ENCODE assay signal across 9 mouse cellular contexts in the genomic region with DNA sequence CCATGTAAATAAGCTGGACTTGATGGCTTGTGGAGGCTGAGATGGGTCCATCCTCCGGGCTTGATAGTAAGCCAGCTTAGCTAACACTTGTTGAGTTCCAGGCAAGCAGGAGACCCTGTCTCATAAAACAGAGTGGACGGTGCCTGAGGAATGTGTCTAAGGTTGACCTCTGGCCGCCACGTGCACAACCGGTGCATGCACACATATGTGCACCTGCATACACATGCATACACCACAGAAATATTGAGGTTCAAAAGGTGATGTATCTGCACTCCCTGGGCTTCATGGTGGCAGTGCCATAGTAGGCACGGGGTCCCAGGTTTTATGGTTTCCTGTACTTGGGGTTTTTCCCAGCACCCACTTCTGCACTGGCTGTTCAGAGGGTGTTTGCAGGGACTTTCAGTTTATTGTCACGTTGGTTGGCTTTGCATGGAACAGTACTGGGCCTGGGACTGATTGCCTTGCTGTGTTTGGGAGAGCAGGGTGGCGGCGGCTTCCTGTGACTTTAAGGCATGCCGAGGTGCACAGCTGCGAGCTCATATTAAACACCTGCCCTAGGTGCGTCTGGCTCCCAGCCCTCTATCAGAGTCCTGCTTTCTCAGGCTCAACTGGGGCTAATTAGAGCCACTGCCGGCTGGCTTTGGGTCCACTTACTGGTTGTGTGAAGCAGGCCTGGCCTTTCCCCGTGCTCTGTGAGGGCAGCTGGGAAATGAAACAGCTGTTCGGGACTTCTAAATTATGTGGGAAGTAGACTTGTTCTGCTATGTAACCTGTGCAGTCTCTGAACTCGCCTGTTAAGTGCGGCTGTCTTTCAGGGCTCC. TPM values are rescaled to one million over a fixed set of nuclear protein-coding genes. Genes with fewer than 3 reads are reported as not detected.
DNase-seq lines count a peak whose midpoint lies in the region; ATAC-seq and TF ChIP-seq lines count a peak whose summit lies in the region.
"Had no signal": no experiment of that assay in that cellular context is flagged by ENCODE, and none has a peak within 500 bp of the region (broad histone marks: within the 10 kb centered on the region; RNA-seq: fewer than 3 reads in every experiment).

No protein-coding gene starts in this region.

- peak; percentile 68; the same call in 1 of the 2 replicates for ATAC-seq in embryonic facial prominence, embryonic 12.5 days (ENCODE audit: insufficient number of reproducible peaks, insufficient read depth, low FRiP score, low TSS enrichment)
- peak; percentile 77 for ATAC-seq in kidney, embryonic 15.5 days (replicated peaks; ENCODE audit: low FRiP score)
- ATAC-seq in midbrain, embryonic 14.5 days (ENCODE audit: low FRiP score, low TSS enrichment): peak; percentile 19; the same call in 1 of the 2 replicates

- WGBS in heart, adult 2 months: 71% methylated on average over 17 of the region's 17 CpGs
- 37% methylated on average over 17 of the region's 17 CpGs for WGBS in embryonic facial prominence, embryonic 12.5 days
- WGBS in kidney, embryonic 15.5 days: 32% methylated on average over 17 of the region's 17 CpGs
- 78% methylated on average over 17 of the region's 17 CpGs for WGBS in midbrain, embryonic 14.5 days

- no peak for DNase-seq in heart, adult 2 months
- no peak for DNase-seq in heart, adult 18-20 months
- no peak for DNase-seq in midbrain, embryonic 14.5 days
- DNase-seq in ovary, postnatal 36 days (ENCODE audit: low spot score): no peak
- no peak for DNase-seq in frontal cortex, postnatal 25 days (ENCODE audit: low spot score in 2 of 2)
- DNase-seq in spleen, postnatal 14 days (ENCODE audit: low spot score in 2 of 2): no peak

- no peak for TF ChIP-seq CTCF in heart, adult 2 months (IDR thresholded peaks at IDR 0.05)

- intact Hi-C loops in heart, adult 2 months (cut with DNase I): no loop called here

- H3K27me3 ChIP-seq in heart, adult 2 months (ENCODE audit: control insufficient read depth, insufficient read depth, low read length): no peaks in the 10 kb centered on the region
- no peaks in the 10 kb centered on the region for H3K27me3 ChIP-seq in embryonic facial prominence, embryonic 12.5 days
- no peaks in the 10 kb centered on the region for H3K27me3 ChIP-seq in kidney, embryonic 15.5 days
- no peaks in the 10 kb centered on the region for H3K27me3 ChIP-seq in midbrain, embryonic 14.5 days (ENCODE audit: control insufficient read depth, insufficient read depth, low read length)
- H3K27me3 ChIP-seq: CH12.LX had no signal

- 0 out of 2 replicates have a peak overlapping the region, but pooled peaks have one; percentile 1 for H3K4me2 ChIP-seq in embryonic facial prominence, embryonic 12.5 days (replicated peaks)
- H3K4me2 ChIP-seq in kidney, embryonic 15.5 days: peak overlapping the region; percentile 34
- no peak overlapping the region for H3K4me2 ChIP-seq in midbrain, embryonic 14.5 days (ENCODE audit: low read length)

- no peaks in the 10 kb centered on the region for H3K36me3 ChIP-seq in heart, adult 2 months (ENCODE audit: control insufficient read depth, insufficient read depth, low read length)
- H3K36me3 ChIP-seq in embryonic facial prominence, embryonic 12.5 days: no peaks in the 10 kb centered on the region
- no peaks in the 10 kb centered on the region for H3K36me3 ChIP-seq in kidney, embryonic 15.5 days
- no peaks in the 10 kb centered on the region for H3K36me3 ChIP-seq in midbrain, embryonic 14.5 days (ENCODE audit: control insufficient read depth, insufficient read depth, low read length)

- no peak overlapping the region for H3K4me3 ChIP-seq in heart, adult 2 months
- H3K4me3 ChIP-seq in embryonic facial prominence, embryonic 12.5 days: no peak overlapping the region
- no peak overlapping the region for H3K4me3 ChIP-seq in kidney, embryonic 15.5 days (replicated peaks)
- no peak overlapping the region for H3K4me3 ChIP-seq in midbrain, embryonic 14.5 days (replicated peaks; ENCODE audit: low read depth, low read length)

- no peak overlapping the region for H3K9ac ChIP-seq in heart, adult 2 months (ENCODE audit: low read depth, low read length)
- no peak overlapping the region for H3K9ac ChIP-seq in embryonic facial prominence, embryonic 12.5 days
- no peak overlapping the region for H3K9ac ChIP-seq in kidney, embryonic 15.5 days
- no peak overlapping the region for H3K9ac ChIP-seq in midbrain, embryonic 14.5 days (replicated peaks; ENCODE audit: low read length)

- peak overlapping the region; percentile 7; the same call in 1 of the 2 replicates for H3K27ac ChIP-seq in heart, adult 2 months
- 0 out of 2 replicates have a peak overlapping the region, but pooled peaks have one; percentile 30 for H3K27ac ChIP-seq in embryonic facial prominence, embryonic 12.5 days
- H3K27ac ChIP-seq in kidney, embryonic 15.5 days: peak overlapping the region; percentile 89
- 0 out of 2 replicates have a peak overlapping the region, but pooled peaks have one; percentile 20 for H3K27ac ChIP-seq in midbrain, embryonic 14.5 days (replicated peaks; ENCODE audit: low read depth, low read length)

- H3K9me3 ChIP-seq in embryonic facial prominence, embryonic 12.5 days: no peaks in the 10 kb centered on the region
- no peaks in the 10 kb centered on the region for H3K9me3 ChIP-seq in kidney, embryonic 15.5 days (replicated peaks)
- H3K9me3 ChIP-seq in midbrain, embryonic 14.5 days (ENCODE audit: control insufficient read depth, low read length): no peaks in the 10 kb centered on the region

- no peak for TF ChIP-seq EP300 in heart, adult 2 months (IDR thresholded peaks at IDR 0.05; ENCODE audit: insufficient read depth, low read depth, low read length)

- no peak for TF ChIP-seq POLR2A in heart, adult 2 months (IDR thresholded peaks at IDR 0.05; ENCODE audit: insufficient read depth, low read depth, low read length)

- peaks cover 16% of the 10 kb centered on the region for H3K4me1 ChIP-seq in heart, adult 2 months (ENCODE audit: control insufficient read depth, insufficient read depth, low read length)
- peaks cover 28% of the 10 kb centered on the region for H3K4me1 ChIP-seq in embryonic facial prominence, embryonic 12.5 days
- peaks cover 41% of the 10 kb centered on the region for H3K4me1 ChIP-seq in kidney, embryonic 15.5 days
- H3K4me1 ChIP-seq in midbrain, embryonic 14.5 days (ENCODE audit: control insufficient read depth, insufficient read depth, low read length): peaks cover 12% of the 10 kb centered on the region

- H3K79me2 ChIP-seq in heart, adult 2 months (replicated peaks; ENCODE audit: control insufficient read depth, insufficient read depth, low read length): peaks cover 2% of the 10 kb centered on the region

RNA-seq across cellular contexts. Expression of a gene that starts 19.5 kb away (rescaled TPM):
- total RNA-seq in heart, adult 2 months (2021): 10 to 100 TPM; 16.3 to 21.5 TPM
- 37.9 and 41.9 TPM in 2 replicates for polyA plus RNA-seq in heart, adult 2 months (2012; rRNA removed)
- 10 to 100 TPM; 18.7 to 20.6 TPM for total RNA-seq in heart, adult 18-20 months (2021)
- polyA plus RNA-seq in embryonic facial prominence, embryonic 12.5 days (2016; fragmentation: Nextera tagmentation; extraction: Ambion mirVana): 35.7 and 39.5 TPM in 2 replicates
- polyA plus RNA-seq in kidney, embryonic 15.5 days (2015; fragmentation: Nextera tagmentation; extraction: Ambion mirVana): 51.4 and 55.5 TPM in 2 replicates
- polyA plus RNA-seq in midbrain, embryonic 14.5 days (2014; fragmentation: Nextera tagmentation; extraction: Ambion mirVana): 93.3 and 108 TPM in 2 replicates

Comparison
In these comparisons a context has a peak if more than half of its experiments do, and no peak if none do; other contexts are left out.
1. H3K27ac ChIP-seq: peak in every context shown above with its lines; median percentile 89 in kidney, embryonic 15.5 days; 30 in embryonic facial prominence, embryonic 12.5 days; 20 in midbrain, embryonic 14.5 days; 7 in heart, adult 2 months.
2. ATAC-seq: peak in every context shown above with its lines; median percentile 77 in kidney, embryonic 15.5 days; 68 in embryonic facial prominence, embryonic 12.5 days; 19 in midbrain, embryonic 14.5 days.